Mouse (Mus musculus) hindbrain, embryonic 16.5 days (tissue): ENCODE measurements around the gene Adal. TPM values are rescaled to one million over a fixed set of nuclear protein-coding genes. Genes with fewer than 3 reads are reported as not detected.

Experiments
- ATAC-seq: fragments of 200-750 bp; cut with Nextera tagmentation; 2 replicates; pipeline ENCODE4 v1.8.0; 2017; ENCODE audit warnings: moderate TSS enrichment, moderate library complexity
- H3K27ac ChIP-seq: fragments of 300-500 bp; sonication (generic); 2 replicates; pipeline ENCODE4 v1.5.1; 2014; ENCODE audit warnings: low read depth, mild to moderate bottlenecking, control low read depth, low read length, moderate library complexity
- H3K27me3 ChIP-seq: fragments of 300-500 bp; sonication (generic); replicated peaks from 2 replicates; pipeline ENCODE4 v1.6.1; 2014; ENCODE audit warnings: low read length; ENCODE audit not compliant: control insufficient read depth, insufficient read depth
- H3K36me3 ChIP-seq: fragments of 300-500 bp; sonication (generic); 2 replicates; pipeline ENCODE4 v1.6.1; 2014; ENCODE audit warnings: mild to moderate bottlenecking, low read length, moderate library complexity, mixed read lengths; ENCODE audit not compliant: control insufficient read depth, insufficient read depth
- H3K4me1 ChIP-seq: fragments of 300-500 bp; sonication (generic); 2 replicates; pipeline ENCODE4 v1.6.1; 2014; ENCODE audit warnings: low read depth, low read length; ENCODE audit not compliant: control insufficient read depth, insufficient read depth
- H3K4me2 ChIP-seq: fragments of 300-500 bp; sonication (generic); 2 replicates; pipeline ENCODE4 v1.6.1; 2014; ENCODE audit warnings: mild to moderate bottlenecking, low read length, control low read depth, moderate library complexity
- H3K4me3 ChIP-seq: fragments of 300-500 bp; sonication (generic); 2 replicates; pipeline ENCODE4 v1.5.1; 2014; ENCODE audit warnings: mild to moderate bottlenecking, low read length, control low read depth, moderate library complexity
- H3K9ac ChIP-seq: fragments of 300-500 bp; sonication (generic); 2 replicates; pipeline ENCODE4 v1.6.1; 2014; ENCODE audit warnings: low read depth, mild to moderate bottlenecking, control low read depth, low read length, moderate library complexity
- H3K9me3 ChIP-seq: fragments of 300-500 bp; sonication (generic); 2 replicates; pipeline ENCODE4 v1.6.1; 2014; ENCODE audit warnings: mild to moderate bottlenecking, low read length, moderate library complexity; ENCODE audit not compliant: control insufficient read depth
- WGBS: fragments of 180-500 bp; shearing (Covaris S2); extraction: QIAGEN DNeasy Blood & Tissue Kit; methylation state at CpG from one replicate; pipeline ENCODE4 v1.1.7; 2014; 5-methylcytosine and 5-hydroxymethylcytosine counted together
- polyA plus RNA-seq: library from polyadenylated mRNA; unstranded; fragments of >200 nt; fragmentation: Nextera tagmentation; extraction: Ambion mirVana; gene quantifications from 2 replicates; pipeline ENCODE4 v1.2.1, GENCODE M21; 2015

Gene Adal
- polyA plus RNA-seq, 1 experiment from 2014 or later = 25.2 TPM

DNA sequence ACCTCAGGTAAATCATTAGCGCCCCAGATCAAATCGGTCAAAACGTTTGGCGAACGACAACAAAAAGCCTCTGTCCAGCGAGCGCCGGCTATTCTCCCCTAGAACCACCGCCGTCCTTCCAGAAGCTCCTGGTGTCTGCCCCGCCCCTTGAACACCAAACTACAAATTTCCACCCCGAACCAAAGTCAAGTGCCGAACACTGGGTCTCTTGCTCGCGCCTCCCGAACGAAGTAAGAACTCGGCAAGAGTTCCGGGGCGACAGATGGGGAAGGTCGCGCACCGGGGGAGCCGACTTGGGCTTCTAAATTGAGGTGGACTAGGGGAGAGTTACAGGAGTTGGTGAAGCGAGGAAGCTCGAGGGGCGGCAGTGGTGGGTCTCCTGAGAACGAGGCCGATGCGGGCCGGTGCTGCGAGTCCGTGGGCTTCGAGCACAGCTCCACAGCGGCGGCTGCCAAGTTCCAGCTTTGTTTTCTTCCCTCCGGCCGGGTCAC lies 30.3 kb downstream of the Adal start, which contains the start of gene Tubgcp4:
Gene Tubgcp4 (plus strand): TSS at position 174 of the 491 bp plus-strand sequence.
- no peaks in the 10 kb centered on the region for H3K27me3 ChIP-seq
- peaks cover 22% of the 10 kb centered on the region for H3K4me1 ChIP-seq
- H3K9ac ChIP-seq = peak within 1 kb of the TSS; percentile 83
- no peaks in the 10 kb centered on the region for H3K9me3 ChIP-seq
- H3K4me3 ChIP-seq = peak within 1 kb of the TSS; percentile 67
- ATAC-seq = peak; percentile 75
- H3K36me3 ChIP-seq = peaks cover 13% of the 10 kb centered on the region
- peak within 1 kb of the TSS; percentile 89 for H3K27ac ChIP-seq
- peak within 1 kb of the TSS; percentile 91 for H3K4me2 ChIP-seq
- under 1% methylated on average over 38 of the region's 38 CpGs for WGBS

DNA sequence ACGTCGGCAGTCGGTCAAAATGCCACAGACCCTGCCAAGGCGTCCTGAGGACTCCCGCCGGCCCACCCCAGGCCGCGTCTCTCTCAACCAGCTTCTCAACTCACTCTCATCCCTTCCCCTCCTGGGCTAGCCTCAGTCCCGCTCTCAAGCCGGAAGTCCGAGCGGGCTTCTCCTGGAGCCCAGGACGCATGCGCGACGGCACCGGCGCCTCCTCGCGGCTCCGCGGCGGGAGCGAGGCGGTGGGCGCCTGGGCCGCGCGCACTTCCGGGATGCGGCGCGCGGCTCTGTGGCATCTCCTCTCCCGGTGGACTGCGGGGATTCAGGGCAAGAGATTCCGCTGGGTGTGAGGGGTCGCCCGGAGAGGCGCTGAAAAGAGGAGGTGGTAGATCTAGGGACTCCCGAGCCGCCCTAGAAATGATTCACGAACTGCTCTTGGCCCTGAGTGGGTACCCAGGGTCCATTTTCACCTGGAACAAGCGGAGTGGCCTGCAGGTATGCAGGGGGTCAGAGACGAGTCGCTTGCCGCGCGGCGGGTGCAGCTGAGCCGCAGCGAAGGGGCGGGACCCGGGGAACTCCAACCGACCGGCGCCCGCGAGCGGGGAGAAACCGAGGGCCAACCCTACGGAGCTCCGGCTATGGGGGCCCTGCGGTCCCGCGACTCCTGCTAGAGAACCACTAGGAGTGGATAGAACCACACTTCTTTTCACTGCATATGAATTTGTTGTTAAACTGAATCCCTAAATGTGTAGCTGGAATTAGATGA lies 30.9 kb downstream of the Adal start, which contains the start of gene Zscan29:
Gene Zscan29 (minus strand): TSS at position 146 of the 763 bp plus-strand sequence.
- Histone ChIP-seq H3K36me3 (peaks cover 9% of the 10 kb centered on the region), H3K4me3 (peak within 1 kb of the TSS; percentile 67), H3K4me2 (peak within 1 kb of the TSS; percentile 91), H3K27me3 (no peaks in the 10 kb centered on the region), H3K27ac (peak within 1 kb of the TSS; percentile 89), H3K9me3 (no peaks in the 10 kb centered on the region), H3K4me1 (peaks cover 22% of the 10 kb centered on the region), H3K9ac (peak within 1 kb of the TSS; percentile 83)
- ATAC-seq = peak; percentile 99
- WGBS = under 1% methylated on average over 64 of the region's 66 CpGs

DNA sequence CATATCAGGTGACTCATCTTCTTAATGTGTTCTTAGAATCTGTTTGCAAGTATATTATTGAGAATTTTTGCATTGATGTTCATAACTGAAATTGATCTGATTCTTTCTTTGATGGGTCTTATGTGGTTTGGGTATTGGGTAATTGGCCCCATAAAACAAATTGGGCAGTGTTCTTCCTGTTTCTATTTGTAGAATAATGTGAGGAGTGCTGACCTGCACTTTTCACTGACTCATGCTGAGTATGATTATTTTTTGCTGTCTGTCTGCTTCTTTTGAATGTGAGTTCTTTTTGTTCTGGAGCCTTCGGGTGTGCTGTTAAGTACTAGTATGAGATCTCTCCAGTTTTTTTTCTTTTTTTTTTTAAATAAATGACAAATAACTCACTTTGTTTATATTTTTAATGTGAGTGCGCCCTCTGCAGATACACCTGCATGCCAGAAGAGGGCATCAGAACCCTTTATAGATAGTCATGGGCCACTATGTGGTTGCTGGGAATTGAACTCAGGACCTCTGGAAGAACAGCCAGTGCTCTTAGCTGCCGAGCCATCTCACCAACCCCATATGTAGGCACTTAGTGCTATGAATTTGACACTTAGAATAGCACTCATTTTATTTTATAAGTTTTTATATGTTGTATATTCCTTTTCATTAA lies 38.7 kb downstream of the Adal start:
- H3K9me3 ChIP-seq = no peaks in the 10 kb centered on the region
- no peak for ATAC-seq
- H3K9ac ChIP-seq = no peak overlapping the region
- no peak overlapping the region for H3K4me3 ChIP-seq
- no peak overlapping the region for H3K27ac ChIP-seq
- peaks cover 28% of the 10 kb centered on the region for H3K36me3 ChIP-seq
- 92% methylated on average over 3 of the region's 3 CpGs for WGBS
- no peaks in the 10 kb centered on the region for H3K27me3 ChIP-seq
- H3K4me2 ChIP-seq = no peak overlapping the region
- no peaks in the 10 kb centered on the region for H3K4me1 ChIP-seq

DNA sequence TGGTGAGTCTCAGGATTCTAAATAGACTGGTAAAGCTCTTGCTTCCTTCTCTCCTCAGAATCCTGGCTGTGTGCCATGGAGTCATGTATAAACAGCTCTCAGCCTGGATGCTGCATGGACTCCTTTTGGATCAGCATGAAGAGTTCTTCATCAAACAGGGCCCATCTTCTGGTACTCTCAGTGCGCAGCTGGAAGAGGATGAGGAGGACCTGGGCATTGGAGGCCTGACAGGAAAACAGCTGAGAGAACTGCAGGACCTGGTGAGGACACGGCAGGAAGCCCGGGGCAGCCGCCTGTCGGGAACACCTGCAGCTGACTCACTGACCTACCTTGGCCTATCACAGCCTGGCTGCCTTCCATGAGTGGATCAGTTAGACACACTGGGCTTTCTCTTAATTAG lies 43.2 kb downstream of the Adal start:
- Histone ChIP-seq H3K27ac (no peak overlapping the region), H3K9me3 (no peaks in the 10 kb centered on the region), H3K36me3 (peaks cover 33% of the 10 kb centered on the region), H3K4me3 (no peak overlapping the region), H3K27me3 (no peaks in the 10 kb centered on the region), H3K4me2 (no peak overlapping the region), H3K9ac (no peak overlapping the region), H3K4me1 (no peaks in the 10 kb centered on the region)
- ATAC-seq = no peak
- 90% methylated on average over 5 of the region's 5 CpGs for WGBS

DNA sequence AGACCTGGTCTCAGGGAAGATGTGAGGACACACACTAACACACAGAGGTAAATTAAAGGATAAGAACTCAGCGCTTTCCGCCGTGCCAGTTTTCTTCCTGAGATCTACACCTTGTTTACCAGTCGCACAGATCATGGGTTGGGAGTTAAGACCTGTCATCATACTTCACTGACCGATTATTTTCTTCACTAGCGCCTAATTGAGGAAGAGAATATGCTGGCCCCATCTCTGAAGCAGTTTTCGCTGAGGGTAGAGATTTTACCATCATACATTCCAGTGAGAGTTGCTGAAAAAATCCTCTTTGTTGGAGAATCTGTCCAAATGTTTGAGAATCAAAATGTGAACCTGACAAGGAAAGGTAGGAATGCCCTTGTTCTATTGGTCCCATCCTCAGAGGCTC lies 43.9 kb downstream of the Adal start:
- WGBS = 96% methylated on average over 7 of the region's 7 CpGs
- ATAC-seq = no peak
- Histone ChIP-seq H3K9ac (no peak overlapping the region), H3K27ac (no peak overlapping the region), H3K27me3 (no peaks in the 10 kb centered on the region), H3K4me1 (no peaks in the 10 kb centered on the region), H3K36me3 (peaks cover 27% of the 10 kb centered on the region), H3K4me2 (no peak overlapping the region), H3K9me3 (no peaks in the 10 kb centered on the region), H3K4me3 (no peak overlapping the region)

DNA sequence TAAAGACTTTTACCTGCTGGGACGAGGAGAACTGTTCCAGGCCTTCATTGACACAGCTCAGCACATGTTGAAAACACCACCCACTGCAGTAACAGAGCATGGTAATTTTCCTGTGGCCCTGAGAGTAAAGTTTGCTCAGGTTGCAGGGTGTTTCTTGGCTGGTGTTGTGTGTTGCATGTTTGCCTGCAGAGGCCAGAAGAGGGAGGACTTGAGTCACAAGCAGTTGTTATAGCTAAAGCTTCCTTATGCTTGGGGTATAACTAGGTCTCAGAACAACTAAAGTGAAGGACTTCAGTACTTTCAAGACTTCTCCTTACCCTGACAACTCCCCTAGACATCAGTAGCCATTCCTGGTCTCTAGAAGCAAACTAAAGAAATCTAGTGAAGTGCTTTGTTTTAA lies 48.3 kb downstream of the Adal start:
- Histone ChIP-seq H3K36me3 (peaks cover 48% of the 10 kb centered on the region), H3K9me3 (no peaks in the 10 kb centered on the region), H3K27ac (no peak overlapping the region), H3K27me3 (no peaks in the 10 kb centered on the region), H3K4me2 (no peak overlapping the region), H3K4me3 (no peak overlapping the region), H3K9ac (no peak overlapping the region), H3K4me1 (no peaks in the 10 kb centered on the region)
- 76% methylated on average over 1 of the region's 1 CpGs for WGBS
- ATAC-seq = no peak

DNA sequence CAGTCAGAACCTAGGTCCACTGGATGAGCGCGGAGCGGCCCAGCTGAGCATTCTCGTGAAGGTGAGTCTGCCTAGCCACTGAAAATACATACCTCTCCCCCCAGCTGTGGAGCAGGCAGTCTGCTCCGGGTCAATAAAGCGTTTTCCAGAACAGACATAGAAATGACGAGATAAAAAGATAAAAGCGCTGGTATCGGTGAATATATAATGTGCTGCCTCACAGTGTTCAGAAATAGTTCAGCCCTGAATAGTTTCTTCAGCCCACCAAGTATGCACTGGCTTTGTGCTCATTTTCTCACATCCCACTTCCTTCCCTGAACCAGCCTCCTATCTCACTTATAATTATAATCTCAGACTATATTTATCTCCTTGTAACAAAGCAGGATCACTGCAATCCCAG lies 55.2 kb downstream of the Adal start:
- H3K4me2 ChIP-seq = no peak overlapping the region
- H3K4me1 ChIP-seq = no peaks in the 10 kb centered on the region
- no peak overlapping the region for H3K27ac ChIP-seq
- WGBS = 96% methylated on average over 9 of the region's 9 CpGs
- H3K9ac ChIP-seq = no peak overlapping the region
- no peak overlapping the region for H3K4me3 ChIP-seq
- no peaks in the 10 kb centered on the region for H3K27me3 ChIP-seq
- peaks cover 60% of the 10 kb centered on the region for H3K36me3 ChIP-seq
- H3K9me3 ChIP-seq = no peaks in the 10 kb centered on the region
- ATAC-seq = no peak

DNA sequence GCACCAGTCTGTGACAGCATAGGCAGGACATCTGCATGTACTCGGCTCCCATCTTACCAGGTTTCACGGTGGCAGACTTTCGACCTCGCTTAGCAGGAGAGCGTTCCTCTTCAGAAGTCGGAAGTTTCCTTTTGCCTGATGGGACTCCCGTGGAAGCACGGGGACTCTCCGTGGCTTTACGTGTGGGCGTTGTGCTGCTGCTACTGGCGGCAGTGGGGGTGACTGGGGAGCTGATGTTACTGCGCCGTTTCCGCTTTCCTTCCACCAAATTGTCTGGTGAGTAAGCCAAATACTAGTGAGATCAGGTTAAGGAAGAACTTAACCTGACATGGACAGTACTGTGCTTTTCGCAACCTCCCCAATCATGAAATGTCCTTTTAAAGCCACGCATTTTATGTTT lies 64.0 kb downstream of the Adal start:
- Histone ChIP-seq H3K4me1 (no peaks in the 10 kb centered on the region), H3K36me3 (peaks cover 58% of the 10 kb centered on the region), H3K4me3 (no peak overlapping the region), H3K9me3 (no peaks in the 10 kb centered on the region), H3K27ac (no peak overlapping the region), H3K9ac (no peak overlapping the region), H3K27me3 (no peaks in the 10 kb centered on the region), H3K4me2 (no peak overlapping the region)
- 94% methylated on average over 17 of the region's 17 CpGs for WGBS
- no peak for ATAC-seq
